Mouse (Mus musculus) lung, embryonic 16.5 days (tissue): ENCODE results near the gene Prex1. TPM values are rescaled to one million over a fixed set of nuclear protein-coding genes. Genes with fewer than 3 reads are reported as not detected.

ENCODE experiments used
- ATAC-seq: fragments of 200-750 bp; cut with Nextera tagmentation; 2 replicates; pipeline ENCODE4 v1.8.0; 2017; ENCODE audit warnings: low read depth, mild to moderate bottlenecking, moderate library complexity
- H3K27ac ChIP-seq: fragments of 300-500 bp; sonication (generic); 2 replicates; pipeline ENCODE4 v1.5.1; 2014; ENCODE audit warnings: mild to moderate bottlenecking, control low read depth, low read length
- H3K27me3 ChIP-seq: fragments of 300-500 bp; sonication (generic); 2 replicates; pipeline ENCODE4 v1.6.1; 2014; ENCODE audit warnings: low read depth, low read length, mixed read lengths; ENCODE audit not compliant: control insufficient read depth, insufficient read depth
- H3K36me3 ChIP-seq: fragments of 300-500 bp; sonication (generic); 2 replicates; pipeline ENCODE4 v1.6.1; 2014; ENCODE audit warnings: low read length; ENCODE audit not compliant: control insufficient read depth, insufficient read depth
- H3K4me1 ChIP-seq: fragments of 300-500 bp; sonication (generic); replicated peaks from 2 replicates; pipeline ENCODE4 v1.6.1; 2014; ENCODE audit warnings: low read length, mixed read lengths; ENCODE audit not compliant: control insufficient read depth, insufficient read depth
- H3K4me2 ChIP-seq: fragments of 300-500 bp; sonication (generic); 2 replicates; pipeline ENCODE4 v1.6.1; 2014; ENCODE audit warnings: low read depth, low read length, control low read depth
- H3K4me3 ChIP-seq: fragments of 300-500 bp; sonication (generic); 2 replicates; pipeline ENCODE4 v1.5.1; 2014; ENCODE audit warnings: mild to moderate bottlenecking, low read length, control low read depth
- H3K9ac ChIP-seq: fragments of 300-500 bp; sonication (generic); 2 replicates; pipeline ENCODE4 v1.6.1; 2014; ENCODE audit warnings: low read length, control low read depth
- H3K9me3 ChIP-seq: fragments of 300-500 bp; sonication (generic); 2 replicates; pipeline ENCODE4 v1.6.1; 2016; ENCODE audit warnings: low read length; ENCODE audit not compliant: control insufficient read depth
- WGBS: fragments of 180-500 bp; shearing (Covaris S2); extraction: QIAGEN DNeasy Blood & Tissue Kit; methylation state at CpG from one replicate; pipeline ENCODE4 v1.1.7; 2014; 5-methylcytosine and 5-hydroxymethylcytosine counted together
- polyA plus RNA-seq: library from polyadenylated mRNA; unstranded; fragments of >200 nt; fragmentation: Nextera tagmentation; extraction: Ambion mirVana; gene quantifications from 2 replicates; pipeline ENCODE4 v1.2.1, GENCODE M21; 2015

Prex1 gene
- polyA plus RNA-seq, 1 experiment from 2014 or later = 8.9 TPM

DNA sequence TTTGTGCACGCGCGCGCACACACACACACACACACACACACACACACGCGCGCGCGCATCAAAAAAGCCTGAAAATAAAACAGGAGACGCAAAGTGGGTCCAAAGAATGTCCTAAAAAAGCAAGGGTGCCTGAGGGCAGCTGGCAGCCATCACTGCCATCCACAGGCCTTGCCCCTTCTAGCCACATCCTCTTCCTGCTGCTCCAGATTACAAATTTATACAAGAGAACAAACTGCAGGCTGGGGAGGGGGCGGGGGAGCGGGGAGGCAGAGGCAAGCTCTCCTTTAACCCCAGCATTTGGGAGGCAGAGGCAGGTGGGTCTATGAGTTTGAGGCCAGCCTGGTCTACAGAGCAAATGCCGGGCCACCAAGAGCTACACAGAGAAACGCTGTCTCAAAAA is 42.0 kb downstream of the Prex1 start:
- no peaks in the 10 kb centered on the region for H3K27me3 ChIP-seq
- ATAC-seq = no peak
- no peaks in the 10 kb centered on the region for H3K36me3 ChIP-seq
- no peaks in the 10 kb centered on the region for H3K9me3 ChIP-seq
- H3K4me2 ChIP-seq = no peak overlapping the region
- WGBS = 85% methylated on average over 14 of the region's 14 CpGs
- peaks cover 6% of the 10 kb centered on the region; the same call in 1 of the 2 replicates for H3K4me1 ChIP-seq
- no peak overlapping the region for H3K27ac ChIP-seq
- H3K4me3 ChIP-seq = no peak overlapping the region
- no peak overlapping the region for H3K9ac ChIP-seq

DNA sequence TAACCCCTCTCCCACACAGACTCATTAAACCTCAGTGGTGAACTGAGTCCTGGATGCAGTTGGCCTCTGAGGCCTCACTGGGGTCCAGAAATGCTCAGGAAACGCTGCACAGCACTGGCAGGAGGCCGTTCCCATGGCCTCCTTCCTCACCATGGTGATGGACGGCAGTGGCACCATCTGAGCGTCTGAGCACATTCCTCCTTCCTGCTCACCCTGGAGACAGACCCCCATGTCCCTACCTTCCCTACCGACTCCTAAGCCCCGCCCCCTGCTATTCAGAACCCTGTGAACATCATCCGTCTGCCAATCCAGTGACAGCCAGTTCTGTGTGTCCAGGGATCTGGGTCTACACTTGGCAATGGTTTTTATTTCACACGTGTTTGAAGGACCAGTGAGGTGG is 42.6 kb downstream of the Prex1 start:
- Histone ChIP-seq H3K4me1 (peaks cover 6% of the 10 kb centered on the region; the same call in 1 of the 2 replicates), H3K27ac (no peak overlapping the region), H3K9me3 (no peaks in the 10 kb centered on the region), H3K36me3 (no peaks in the 10 kb centered on the region), H3K4me3 (no peak overlapping the region), H3K9ac (no peak overlapping the region), H3K27me3 (no peaks in the 10 kb centered on the region), H3K4me2 (no peak overlapping the region)
- WGBS = 22% methylated on average over 8 of the region's 8 CpGs
- no peak for ATAC-seq

DNA sequence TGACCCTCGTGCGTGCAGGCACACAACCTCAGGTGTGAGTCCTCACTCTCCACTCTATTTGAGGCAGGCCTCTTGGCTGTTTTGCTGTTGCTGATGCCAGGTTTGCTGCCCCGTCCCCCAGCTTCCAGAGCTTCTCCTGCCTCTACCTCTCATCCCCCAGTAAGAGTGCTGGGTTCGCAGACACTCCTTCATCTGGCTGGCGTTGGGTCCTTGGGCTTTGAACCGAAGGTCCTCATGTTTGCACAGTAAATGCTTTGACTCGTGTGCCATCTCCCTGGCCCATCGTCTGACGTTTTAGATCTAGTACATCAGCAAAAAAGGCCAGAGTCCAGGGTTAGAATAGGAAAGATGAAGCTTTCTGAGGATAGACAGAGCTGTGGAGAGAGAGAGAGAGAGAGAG is 43.7 kb downstream of the Prex1 start:
- no peak overlapping the region for H3K4me2 ChIP-seq
- WGBS = 62% methylated on average over 9 of the region's 9 CpGs
- H3K27ac ChIP-seq = no peak overlapping the region
- no peak overlapping the region for H3K4me3 ChIP-seq
- no peaks in the 10 kb centered on the region for H3K27me3 ChIP-seq
- H3K9me3 ChIP-seq = no peaks in the 10 kb centered on the region
- no peaks in the 10 kb centered on the region for H3K36me3 ChIP-seq
- peaks cover 6% of the 10 kb centered on the region; the same call in 1 of the 2 replicates for H3K4me1 ChIP-seq
- ATAC-seq = no peak
- H3K9ac ChIP-seq = no peak overlapping the region

DNA sequence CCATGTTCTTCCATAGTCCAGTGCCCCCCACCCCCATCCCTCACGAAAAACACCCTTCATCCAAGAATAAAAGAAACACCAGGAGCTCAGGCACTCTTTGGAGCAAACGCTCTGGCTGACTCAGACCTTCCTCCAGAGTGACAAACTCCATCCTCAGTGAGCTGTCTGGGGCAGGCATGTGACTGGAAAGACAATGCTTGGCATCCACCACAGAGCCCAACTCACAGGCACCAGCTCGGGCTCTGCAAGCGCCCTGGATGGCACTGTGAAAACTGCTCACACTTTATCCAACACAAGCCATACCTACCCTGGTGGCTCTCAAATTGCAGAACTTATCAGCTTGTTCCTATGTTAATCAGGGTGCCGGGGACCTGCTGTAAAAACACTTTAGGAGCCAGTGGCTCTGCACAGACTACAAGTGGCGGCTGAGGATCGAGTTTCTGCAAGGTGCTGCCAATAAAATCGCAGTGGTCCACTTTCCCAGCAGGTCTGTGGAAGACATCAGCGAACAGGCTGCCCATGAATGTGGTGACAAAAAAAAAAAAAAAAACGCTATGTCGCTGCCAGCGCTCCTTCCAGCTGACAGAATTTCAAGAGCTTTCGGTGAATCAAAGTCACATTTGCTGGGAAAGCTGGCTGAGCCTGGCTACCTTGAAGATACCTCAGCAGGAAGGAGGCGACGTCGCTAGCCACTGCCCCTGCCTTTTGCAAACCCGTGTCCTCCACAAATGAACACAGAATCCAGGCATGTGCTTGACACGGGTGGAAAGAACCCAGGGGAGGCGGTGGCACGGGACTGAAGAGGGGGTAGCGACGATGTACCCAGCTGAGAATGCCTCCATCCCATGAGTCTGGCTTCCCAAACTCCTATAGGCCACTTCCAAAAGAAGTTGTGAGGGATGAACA is 45.6 kb downstream of the Prex1 start:
- Histone ChIP-seq H3K9ac (no peak overlapping the region), H3K9me3 (no peaks in the 10 kb centered on the region), H3K4me2 (no peak overlapping the region), H3K27me3 (no peaks in the 10 kb centered on the region), H3K27ac (no peak overlapping the region), H3K4me1 (0 out of 2 replicates have a peak, but pooled peaks cover 2% of the 10 kb centered on the region), H3K36me3 (no peaks in the 10 kb centered on the region), H3K4me3 (no peak overlapping the region)
- WGBS = 31% methylated on average over 22 of the region's 22 CpGs
- peak; percentile 24; the same call in 1 of the 2 replicates for ATAC-seq

DNA sequence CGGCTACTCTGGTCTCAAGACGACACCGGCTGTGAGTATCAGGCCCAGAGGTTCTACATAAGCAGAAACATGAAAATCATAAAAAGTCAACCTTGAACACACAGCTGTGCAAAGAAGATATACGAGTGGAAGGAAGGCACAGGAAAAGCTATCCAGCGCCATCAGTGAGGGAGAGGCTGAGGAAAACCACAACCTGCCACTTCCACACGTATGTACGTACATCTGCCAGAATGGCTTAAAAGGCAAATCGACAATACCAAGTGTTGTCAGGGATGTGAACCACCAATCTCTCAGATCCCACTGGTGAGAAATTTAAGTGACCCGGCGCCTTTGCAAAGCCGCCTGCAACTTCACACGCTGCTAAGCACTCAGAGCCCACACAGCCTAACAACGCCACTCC is 47.5 kb downstream of the Prex1 start:
- WGBS = 84% methylated on average over 13 of the region's 13 CpGs

DNA sequence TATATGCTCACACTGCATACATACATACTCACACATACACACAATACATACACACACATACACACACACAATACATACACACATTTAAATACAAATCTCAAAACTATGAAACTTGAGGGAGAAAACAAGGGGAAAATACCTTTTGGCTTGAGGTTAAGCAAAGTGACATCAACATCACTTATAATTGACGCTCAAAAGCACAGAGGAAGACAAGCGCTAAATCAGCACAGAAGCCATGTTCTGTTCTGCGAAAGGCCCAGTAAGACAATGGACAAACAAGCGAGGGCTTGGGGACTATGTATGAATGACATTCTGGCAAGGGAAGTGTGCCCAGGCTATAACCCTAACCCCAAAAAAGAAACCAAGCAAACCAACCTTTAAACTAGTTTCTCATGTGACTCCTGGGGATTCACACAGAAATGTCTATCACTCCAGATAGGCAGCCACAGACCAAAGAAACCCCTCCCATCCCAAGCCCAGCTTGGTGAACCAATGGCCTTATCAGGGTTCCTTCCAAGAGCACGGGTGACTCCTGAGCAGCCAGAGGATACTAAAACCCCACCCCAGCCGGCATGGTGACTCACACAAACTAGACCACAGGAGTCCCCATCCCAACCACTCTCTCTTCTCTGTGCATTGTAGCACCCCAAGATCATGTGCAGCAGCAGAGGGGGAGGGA is 48.2 kb downstream of the Prex1 start:
- 74% methylated on average over 6 of the region's 6 CpGs for WGBS
- Histone ChIP-seq H3K9me3 (no peaks in the 10 kb centered on the region), H3K4me3 (no peak overlapping the region), H3K4me2 (no peak overlapping the region), H3K27me3 (no peaks in the 10 kb centered on the region), H3K27ac (no peak overlapping the region), H3K36me3 (no peaks in the 10 kb centered on the region), H3K4me1 (0 out of 2 replicates have a peak, but pooled peaks cover 2% of the 10 kb centered on the region), H3K9ac (no peak overlapping the region)
- ATAC-seq = no peak

More for the DNA sequence above, 47.5 kb downstream of the Prex1 start:
- Histone ChIP-seq H3K9ac (no peak overlapping the region), H3K4me1 (0 out of 2 replicates have a peak, but pooled peaks cover 2% of the 10 kb centered on the region), H3K4me3 (no peak overlapping the region), H3K27ac (no peak overlapping the region), H3K36me3 (no peaks in the 10 kb centered on the region), H3K4me2 (no peak overlapping the region), H3K9me3 (no peaks in the 10 kb centered on the region), H3K27me3 (no peaks in the 10 kb centered on the region)
- no peak for ATAC-seq

DNA sequence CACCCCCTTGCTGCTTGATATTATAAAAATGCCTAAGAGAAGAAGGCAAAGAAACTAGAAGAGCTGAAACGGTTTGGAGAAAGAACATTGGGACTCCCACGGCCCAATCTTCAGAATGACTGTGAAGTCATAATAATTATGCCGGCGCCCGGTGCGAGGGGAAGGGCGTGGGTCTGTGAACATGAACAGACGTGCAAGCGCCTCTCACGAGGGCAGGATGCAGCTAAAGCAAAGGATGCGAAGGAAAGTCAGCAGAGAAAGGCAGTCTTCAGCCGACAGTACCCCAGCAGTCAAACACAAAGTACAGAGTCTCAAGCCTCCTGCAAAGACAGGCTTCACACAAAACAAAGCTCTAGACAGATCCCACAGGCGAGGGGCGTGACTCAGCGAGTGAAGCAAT is 49.1 kb downstream of the Prex1 start:
- no peaks in the 10 kb centered on the region for H3K9me3 ChIP-seq
- H3K9ac ChIP-seq = no peak overlapping the region
- H3K4me2 ChIP-seq = no peak overlapping the region
- H3K4me3 ChIP-seq = no peak overlapping the region
- 0 out of 2 replicates have a peak, but pooled peaks cover 2% of the 10 kb centered on the region for H3K4me1 ChIP-seq
- no peak for ATAC-seq
- H3K36me3 ChIP-seq = no peaks in the 10 kb centered on the region
- WGBS = 79% methylated on average over 15 of the region's 15 CpGs
- no peaks in the 10 kb centered on the region for H3K27me3 ChIP-seq
- H3K27ac ChIP-seq = no peak overlapping the region

DNA sequence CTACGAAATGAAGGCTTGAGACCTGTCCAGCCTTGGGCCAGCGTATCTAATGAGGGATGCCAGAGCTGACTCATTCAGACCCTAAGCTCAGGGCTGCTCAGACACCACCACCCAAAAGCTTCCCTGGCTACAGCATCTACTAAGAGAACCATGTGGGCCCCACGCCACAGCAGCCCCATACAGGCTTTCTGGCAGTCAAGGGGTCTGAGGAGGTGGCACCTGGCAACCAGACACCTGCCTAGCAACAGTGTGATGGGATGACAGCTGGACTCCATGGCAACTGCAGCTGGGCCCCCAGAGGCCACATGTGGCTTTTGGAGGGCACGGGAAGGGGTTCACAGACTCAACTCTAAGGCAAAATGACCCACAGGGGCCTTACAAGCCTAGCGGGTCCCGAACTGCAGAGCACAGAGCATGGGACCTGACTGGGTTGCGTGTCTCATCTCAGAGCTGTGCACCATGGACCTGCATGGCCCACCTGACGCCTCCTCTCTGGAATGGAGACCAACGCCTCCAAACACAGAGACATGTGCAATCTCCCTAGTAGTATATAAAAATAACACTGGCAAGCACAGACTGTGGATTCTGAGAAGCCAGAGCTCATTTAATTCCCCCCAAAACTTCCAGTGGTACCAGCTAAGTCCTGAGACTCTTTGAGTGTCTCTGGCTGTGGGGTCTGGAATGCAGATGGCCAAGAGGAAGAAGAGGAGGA is 50.2 kb downstream of the Prex1 start:
- Histone ChIP-seq H3K9ac (no peak overlapping the region), H3K27ac (no peak overlapping the region), H3K36me3 (no peaks in the 10 kb centered on the region), H3K4me1 (0 out of 2 replicates have a peak, but pooled peaks cover 2% of the 10 kb centered on the region), H3K4me3 (no peak overlapping the region), H3K4me2 (no peak overlapping the region), H3K27me3 (no peaks in the 10 kb centered on the region), H3K9me3 (no peaks in the 10 kb centered on the region)
- 80% methylated on average over 9 of the region's 9 CpGs for WGBS
- no peak for ATAC-seq
